Mouse (Mus musculus) C2C12 (cell line): ENCODE measurements at regions not wholly inside any gene's neighbourhood (a gene's known extent, or its start where the extent isn't known, plus 50 kb on each side); places are given as distances from the start of the nearest gene placed in this dataset.

Source experiments
- CEBPB ChIP-seq: IDR thresholded peaks from one replicate; pipeline ENCODE4 v1.6.1; 2011; ENCODE audit warnings: low read depth, mild to moderate bottlenecking, control low read depth, moderate library complexity
- CTCF ChIP-seq: IDR thresholded peaks from one replicate; pipeline ENCODE4 v1.5.1; 2011; ENCODE audit not compliant: control insufficient read depth, insufficient read depth, insufficient read length
- USF1 ChIP-seq: IDR thresholded peaks from one replicate; pipeline ENCODE4 v1.6.1; 2011; ENCODE audit warnings: low read depth, mild to moderate bottlenecking, control low read depth, moderate library complexity

GRCm38 (mm10) chr5:132827555-132828333 lies 284.6 kb upstream of the Auts2 start:
- TF ChIP-seq CTCF (no peak), USF1 (no peak), CEBPB (no peak)
